ENCODE assay signal across 8 mouse cellular contexts in the genomic region with DNA sequence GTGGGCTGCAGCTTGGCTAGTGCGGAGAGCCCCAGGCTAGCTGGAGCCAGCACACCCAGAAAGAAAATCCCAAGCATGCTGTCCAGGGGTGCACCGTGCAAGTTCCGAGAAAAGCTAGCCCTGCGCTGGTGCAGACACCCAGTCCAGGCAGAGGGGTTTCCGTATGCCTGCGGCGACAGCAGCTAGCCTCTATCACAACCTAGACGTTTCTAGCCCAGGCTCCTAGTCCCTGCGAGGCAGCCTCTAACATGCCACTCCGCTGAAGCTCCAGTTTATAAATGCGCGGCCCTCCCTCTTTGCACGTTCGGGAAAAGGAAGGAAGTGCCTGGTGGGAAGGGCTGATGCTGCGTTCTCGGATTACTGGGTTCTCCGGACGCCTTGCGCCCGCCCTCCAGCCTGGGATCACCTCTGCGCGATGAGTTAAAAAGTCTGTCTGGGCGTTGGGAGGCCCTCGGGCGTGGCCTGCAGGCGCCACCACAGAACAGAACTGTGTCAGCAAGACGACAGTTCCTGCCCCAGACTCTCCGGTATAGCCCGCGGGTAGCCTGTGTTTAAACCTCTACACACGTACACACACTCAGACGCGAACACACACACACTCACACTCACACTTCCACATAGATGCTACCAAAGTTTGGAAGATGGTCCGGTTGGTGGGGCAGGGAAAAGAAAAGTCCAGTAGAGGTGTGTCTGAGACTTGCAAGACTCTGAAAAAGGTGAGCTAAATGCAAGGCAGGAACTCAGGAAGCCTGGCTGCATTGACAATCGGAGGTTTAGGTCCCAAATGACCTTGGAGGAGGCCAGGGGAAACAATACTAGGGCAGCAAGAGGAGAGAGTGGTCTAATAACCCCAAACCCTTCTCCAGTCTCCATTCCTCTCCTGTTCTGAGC. TPM values are rescaled to one million over a fixed set of nuclear protein-coding genes. Genes with fewer than 3 reads are reported as not detected.
A peak's percentile ranks its signal among the peaks of the same experiment; 100 is the strongest.
DNase-seq lines count a peak whose midpoint lies in the region; ATAC-seq and TF ChIP-seq lines count a peak whose summit lies in the region.

A gene (minus strand): TSS at position 319 of the 891 bp plus-strand sequence.

- 3% methylated on average over 34 of the region's 35 CpGs for WGBS in neural tube, embryonic 11.5 days
- WGBS in forebrain, embryonic 14.5 days = 3% methylated on average over 35 of the region's 35 CpGs
- WGBS in large intestine, adult 2 months = 4% methylated on average over 35 of the region's 35 CpGs
- 3% methylated on average over 35 of the region's 35 CpGs for WGBS in spleen, adult 2 months

- DNase-seq in neural tube, embryonic 11.5 days (ENCODE audit: low spot score) = peak; percentile 62
- no peak for DNase-seq in neural tube, embryonic 10.5 days (ENCODE audit: extremely low spot score, low spot score)
- peak; percentile 38 for DNase-seq in forebrain, embryonic 14.5 days (ENCODE audit: low spot score)
- DNase-seq in heart, postnatal 36 days = peak; percentile 82 to 83
- no peak for DNase-seq in large intestine, adult 2 months (ENCODE audit: low read depth, low spot score)
- peak in 1 of 2 experiments; percentile 54 for DNase-seq in spleen, adult 2 months (ENCODE audit: low read depth in 1 of 2, low spot score in 2 of 2)

- no peak for TF ChIP-seq CTCF in spleen, adult 2 months (IDR thresholded peaks at IDR 0.05; ENCODE audit: extremely low read depth, insufficient read depth, insufficient read length, insufficient replicate concordance)

- H3K4me1 ChIP-seq in neural tube, embryonic 11.5 days (ENCODE audit: control insufficient read depth, insufficient read depth, low read length) = peaks cover 17% of the 10 kb centered on the region
- H3K4me1 ChIP-seq in forebrain, embryonic 14.5 days (ENCODE audit: control insufficient read depth, insufficient read depth, low read length) = peaks cover 11% of the 10 kb centered on the region; the same call in 1 of the 2 replicates
- H3K4me1 ChIP-seq in spleen, adult 2 months (ENCODE audit: control insufficient read depth, insufficient read depth, insufficient read length) = no peaks in the 10 kb centered on the region; the same call in 1 of the 2 replicates

- peak; percentile 33 for TF ChIP-seq POLR2A in spleen, adult 2 months (IDR thresholded peaks at IDR 0.05; ENCODE audit: low read depth, low read length)

- H3K9ac ChIP-seq in neural tube, embryonic 11.5 days (ENCODE audit: low read length) = peak within 1 kb of the TSS; percentile 35; the same call in 1 of the 2 replicates
- H3K9ac ChIP-seq in forebrain, embryonic 14.5 days (ENCODE audit: low read length) = peak within 1 kb of the TSS; percentile 50

- no peaks in the 10 kb centered on the region for H3K9me3 ChIP-seq in neural tube, embryonic 11.5 days (ENCODE audit: control insufficient read depth, low read length)
- H3K9me3 ChIP-seq in forebrain, embryonic 14.5 days (replicated peaks; ENCODE audit: control insufficient read depth, low read length) = no peaks in the 10 kb centered on the region

- peak within 1 kb of the TSS; percentile 61 for H3K4me2 ChIP-seq in neural tube, embryonic 11.5 days (ENCODE audit: low read depth)
- peak within 1 kb of the TSS; percentile 53 for H3K4me2 ChIP-seq in forebrain, embryonic 14.5 days (ENCODE audit: low read length)

- peaks cover 34% of the 10 kb centered on the region for H3K27me3 ChIP-seq in neural tube, embryonic 11.5 days (ENCODE audit: control insufficient read depth, insufficient read depth, low read length)
- peaks cover 35% of the 10 kb centered on the region for H3K27me3 ChIP-seq in forebrain, embryonic 14.5 days (replicated peaks; ENCODE audit: control insufficient read depth, insufficient read depth, low read length)
- H3K27me3 ChIP-seq in spleen, adult 2 months (ENCODE audit: control insufficient read depth, insufficient read depth, low read length) = no peaks in the 10 kb centered on the region

- peak; percentile 32 for ATAC-seq in neural tube, embryonic 11.5 days (ENCODE audit: insufficient read depth, low FRiP score, low TSS enrichment)
- peak; percentile 55 for ATAC-seq in forebrain, embryonic 14.5 days
- ATAC-seq in megakaryocyte, adult 5-6 weeks (ENCODE audit: poor library complexity, severe bottlenecking) = peak; percentile 59
- no peak for ATAC-seq in CD4-positive, CD25-positive, alpha-beta regulatory T cell, adult 4 months

- intact Hi-C loops in heart, postnatal 36 days (cut with DNase I) = loop anchor here (5.0 kb wide), 6 partner anchors 61 to 286 kb away; no protein-coding TSS in a partner anchor

- H3K27ac ChIP-seq in neural tube, embryonic 11.5 days (ENCODE audit: low read depth, low read length) = no peak within 1 kb of the TSS
- H3K27ac ChIP-seq in forebrain, embryonic 14.5 days (ENCODE audit: low read depth, low read length) = no peak within 1 kb of the TSS
- H3K27ac ChIP-seq in spleen, adult 2 months (ENCODE audit: insufficient read depth, low read length) = peak within 1 kb of the TSS; percentile 39

- H3K4me3 ChIP-seq in neural tube, embryonic 11.5 days (ENCODE audit: low read depth, low read length) = peak within 1 kb of the TSS; percentile 33
- peak within 1 kb of the TSS; percentile 32 for H3K4me3 ChIP-seq in forebrain, embryonic 14.5 days (ENCODE audit: low read depth, low read length)
- H3K4me3 ChIP-seq in spleen, adult 2 months (ENCODE audit: extremely low read depth, insufficient read depth, insufficient read length) = peak within 1 kb of the TSS; percentile 53

- H3K36me3 ChIP-seq in neural tube, embryonic 11.5 days (ENCODE audit: control insufficient read depth, insufficient read depth, low read length) = no peaks in the 10 kb centered on the region
- no peaks in the 10 kb centered on the region for H3K36me3 ChIP-seq in forebrain, embryonic 14.5 days (ENCODE audit: control insufficient read depth, insufficient read depth, low read length)
- no peaks in the 10 kb centered on the region for H3K36me3 ChIP-seq in spleen, adult 2 months (ENCODE audit: control insufficient read depth, insufficient read depth, low read length)

RNA-seq across cellular contexts. Expression of the gene that starts here (rescaled TPM):
- polyA plus RNA-seq in neural tube, embryonic 11.5 days (2014; fragmentation: Nextera tagmentation; extraction: Ambion mirVana) = 5.9 and 6.4 TPM in 2 replicates
- 7.2 and 9.0 TPM in 2 replicates for polyA plus RNA-seq in forebrain, embryonic 14.5 days (2014; fragmentation: Nextera tagmentation; extraction: Ambion mirVana)
- total RNA-seq in heart, postnatal 36 days (2021) = 10 to 100 TPM; 38.4 to 51.7 TPM
- 16.6 and 22.5 TPM in 2 replicates for polyA plus RNA-seq in large intestine, adult 2 months (2012; rRNA removed)
- 31.0 and 33.5 TPM in 2 replicates for total RNA-seq in megakaryocyte, adult 5-6 weeks (2015)
- 31.1 and 31.3 TPM in 2 replicates for total RNA-seq in megakaryocyte, adult 5-6 weeks (2017)
- 39.1 and 44.9 TPM in 2 replicates for polyA plus RNA-seq in spleen, adult 2 months (2012; rRNA removed)
- under 1 TPM in 1 of 2 experiments, not detected in 1; 0.08 TPM for polyA plus RNA-seq in CD4-positive, CD25-positive, alpha-beta regulatory T cell, adult 4 months (2017; shearing (Covaris generic))

Comparison
In these comparisons a context has a peak if more than half of its experiments do, and no peak if none do; other contexts are left out.
1. DNase-seq: peak in neural tube, embryonic 11.5 days (single experiment), forebrain, embryonic 14.5 days (single experiment) and heart, postnatal 36 days (2 of 2); none in neural tube, embryonic 10.5 days (single experiment) and large intestine, adult 2 months (single experiment).
2. Peak in every context shown above with its lines, with median percentiles within 50 percentile points of each other: H3K4me3 ChIP-seq.